Mouse (Mus musculus) myocyte (in vitro differentiated cells): Measurements from ENCODE around the gene Zfpm1. TPM values are rescaled to one million over a fixed set of nuclear protein-coding genes. Genes with fewer than 3 reads are reported as not detected.
A peak's percentile ranks its signal among the peaks of the same experiment; 100 is the strongest.

Source experiments
- H3K27me3 ChIP-seq: one replicate; pipeline ENCODE4 v1.6.1; 2011; ENCODE audit not compliant: control insufficient read depth, insufficient read depth, insufficient read length
- H3K36me3 ChIP-seq: one replicate; pipeline ENCODE4 v1.6.1; 2011; ENCODE audit not compliant: control insufficient read depth, insufficient read depth
- H3K4me2 ChIP-seq: one replicate; pipeline ENCODE4 v1.6.1; 2011; ENCODE audit warnings: low read depth, control low read depth
- H3K4me3 ChIP-seq: one replicate; pipeline ENCODE4 v1.5.1; 2011; ENCODE audit warnings: mild to moderate bottlenecking, control low read depth, moderate library complexity
- H3K79me2 ChIP-seq: one replicate; pipeline ENCODE4 v1.6.1; 2011; ENCODE audit not compliant: control insufficient read depth, insufficient read depth
- H3ac ChIP-seq: one replicate; pipeline ENCODE4 v1.6.1; 2011; ENCODE audit not compliant: control insufficient read depth, insufficient read length
- CEBPB ChIP-seq: IDR thresholded peaks from 2 replicates; pipeline ENCODE4 v1.6.1; 2011; ENCODE audit warnings: mild to moderate bottlenecking, moderate library complexity; ENCODE audit not compliant: poor library complexity, insufficient read depth, severe bottlenecking
- E2F4 ChIP-seq: IDR thresholded peaks from one replicate; pipeline ENCODE4 v1.6.1; 2011; ENCODE audit warnings: mild to moderate bottlenecking, control low read depth, moderate library complexity; ENCODE audit not compliant: insufficient read depth
- MAX ChIP-seq: IDR thresholded peaks from one replicate; pipeline ENCODE4 v1.6.1; 2011; ENCODE audit warnings: low read depth, mild to moderate bottlenecking, control low read depth
- MYOD1 ChIP-seq, 3 experiments: IDR thresholded peaks; one replicate each; pipeline ENCODE4 v1.6.1; 2011; ENCODE audit warnings: control low read depth in 2 of 3, low read depth in 2 of 3, mild to moderate bottlenecking in 2 of 3, moderate library complexity in 1 of 3; ENCODE audit not compliant: insufficient read length in 2 of 3, control insufficient read depth in 1 of 3
- MYOG ChIP-seq, 3 experiments: IDR thresholded peaks; one replicate each; pipeline ENCODE4 v1.6.1; 2011; ENCODE audit warnings: control low read depth in 2 of 3, low read depth in 2 of 3, mild to moderate bottlenecking in 2 of 3; ENCODE audit not compliant: insufficient read length in 2 of 3, control insufficient read depth in 1 of 3, insufficient read depth in 1 of 3
- POLR2A ChIP-seq: IDR thresholded peaks from one replicate; pipeline ENCODE4 v1.6.1; 2011; ENCODE audit warnings: low read depth, mild to moderate bottlenecking, control low read depth, moderate library complexity; ENCODE audit not compliant: insufficient read length
- POLR2AphosphoS2 ChIP-seq: IDR thresholded peaks from one replicate; pipeline ENCODE4 v1.6.1; 2011; ENCODE audit warnings: low read depth, control low read depth; ENCODE audit not compliant: insufficient read length
- REST ChIP-seq: IDR thresholded peaks from one replicate; pipeline ENCODE4 v1.6.1; 2011; ENCODE audit warnings: mild to moderate bottlenecking, control low read depth, moderate library complexity; ENCODE audit not compliant: insufficient read depth, insufficient read length
- SRF ChIP-seq: IDR thresholded peaks from one replicate; pipeline ENCODE4 v1.6.1; 2011; ENCODE audit warnings: low read depth; ENCODE audit not compliant: control insufficient read depth, insufficient read length
- TCF12 ChIP-seq: IDR thresholded peaks from one replicate; pipeline ENCODE4 v1.6.1; 2011; ENCODE audit warnings: mild to moderate bottlenecking, control low read depth; ENCODE audit not compliant: poor library complexity, insufficient read depth, severe bottlenecking
- TCF3 ChIP-seq: IDR thresholded peaks from one replicate; pipeline ENCODE4 v1.6.1; 2011; ENCODE audit warnings: low read depth, control low read depth; ENCODE audit not compliant: insufficient read length
- USF1 ChIP-seq: IDR thresholded peaks from one replicate; pipeline ENCODE4 v1.6.1; 2011; ENCODE audit warnings: low read depth, mild to moderate bottlenecking, control low read depth, moderate library complexity
- polyA plus RNA-seq: library from polyadenylated mRNA; unstranded; fragments of >200 nt; fragmentation: generic; extraction: Trizol; gene quantifications from one replicate; pipeline ENCODE4 v1.2.1, GENCODE M21; 2012; ENCODE audit warnings: missing spikeins

Zfpm1 gene
- polyA plus RNA-seq, 1 experiment = 22.6 TPM

- H3K27me3 ChIP-seq = no peaks in the 10 kb centered on the region
- no peak overlapping the region for H3K4me2 ChIP-seq
- no peak overlapping the region for H3K4me3 ChIP-seq
- TF ChIP-seq TCF3 (no peak), POLR2AphosphoS2 (no peak), CEBPB (no peak), MAX (no peak)
- H3K36me3 ChIP-seq = no peaks in the 10 kb centered on the region
- H3ac ChIP-seq = no peak overlapping the region
- H3K79me2 ChIP-seq = no peaks in the 10 kb centered on the region
Measured at GRCm38 (mm10) chr8:122340761-122341160, 58.8 kb downstream of the Zfpm1 start.

- H3K79me2 ChIP-seq = no peaks in the 10 kb centered on the region
- H3ac ChIP-seq = no peak overlapping the region
- H3K36me3 ChIP-seq = no peaks in the 10 kb centered on the region
- no peak for TF ChIP-seq TCF3
- TF ChIP-seq MYOD1 (IDR thresholded peaks at IDR 0.05; ENCODE audit: control insufficient read depth in 1 of 3, insufficient read length in 2 of 3, low read depth in 2 of 3) = no peak
- TF ChIP-seq MYOG (IDR thresholded peaks at IDR 0.05; ENCODE audit: control insufficient read depth in 1 of 3, insufficient read depth in 1 of 3, insufficient read length in 2 of 3, low read depth in 2 of 3) = no peak
- TF ChIP-seq REST = no peak
- no peak for TF ChIP-seq POLR2A
- no peak for TF ChIP-seq SRF
- TF ChIP-seq E2F4 = no peak
- no peak for TF ChIP-seq MAX
- TF ChIP-seq USF1 = no peak
- TF ChIP-seq CEBPB = no peak
- no peak for TF ChIP-seq POLR2AphosphoS2
- TF ChIP-seq TCF12 = no peak
- H3K27me3 ChIP-seq = no peaks in the 10 kb centered on the region
- H3K4me3 ChIP-seq = no peak overlapping the region
- H3K4me2 ChIP-seq = peak overlapping the region; percentile 97
Measured at GRCm38 (mm10) chr8:122341790-122342189, 59.8 kb downstream of the Zfpm1 start.

GRCm38 (mm10) chr8:122342362-122342761, 60.4 kb downstream of the Zfpm1 start:
- Histone ChIP-seq H3K27me3 (no peaks in the 10 kb centered on the region), H3K4me2 (peak overlapping the region; percentile 97), H3K4me3 (no peak overlapping the region)

GRCm38 (mm10) chr8:122342806-122343209, 60.9 kb downstream of the Zfpm1 start:
- no peak for TF ChIP-seq MAX
- peak; percentile 78 for TF ChIP-seq POLR2AphosphoS2
- TF ChIP-seq MYOD1 (IDR thresholded peaks at IDR 0.05; ENCODE audit: control insufficient read depth in 1 of 3, insufficient read length in 2 of 3, low read depth in 2 of 3) = peak; percentile 28 to 73 (median 47)
- TF ChIP-seq POLR2A = peak; percentile 52
- TF ChIP-seq SRF = no peak
- TF ChIP-seq REST = no peak
- Histone ChIP-seq H3K4me2 (peak overlapping the region; percentile 97), H3K36me3 (no peaks in the 10 kb centered on the region), H3ac (no peak overlapping the region), H3K27me3 (no peaks in the 10 kb centered on the region), H3K4me3 (peak overlapping the region; percentile 17), H3K79me2 (no peaks in the 10 kb centered on the region)

More at GRCm38 (mm10) chr8:122342362-122342761, 60.4 kb downstream of the Zfpm1 start:
- no peaks in the 10 kb centered on the region for H3K79me2 ChIP-seq
- H3ac ChIP-seq = no peak overlapping the region
- TF ChIP-seq MYOG (IDR thresholded peaks at IDR 0.05; ENCODE audit: control insufficient read depth in 1 of 3, insufficient read depth in 1 of 3, insufficient read length in 2 of 3, low read depth in 2 of 3) (peak in 1 of 3 experiments; percentile 70), MYOD1 (IDR thresholded peaks at IDR 0.05; ENCODE audit: control insufficient read depth in 1 of 3, insufficient read length in 2 of 3, low read depth in 2 of 3) (peak in 2 of 3 experiments; percentile 38 to 61), TCF12 (peak; percentile 43), REST (no peak)
- H3K36me3 ChIP-seq = no peaks in the 10 kb centered on the region

- H3ac ChIP-seq = no peak overlapping the region
- H3K27me3 ChIP-seq = no peaks in the 10 kb centered on the region
- H3K4me3 ChIP-seq = peak overlapping the region; percentile 17
- H3K4me2 ChIP-seq = peak overlapping the region; percentile 97
- no peaks in the 10 kb centered on the region for H3K36me3 ChIP-seq
- no peak for TF ChIP-seq POLR2A
- no peak for TF ChIP-seq REST
- no peak for TF ChIP-seq TCF3
- TF ChIP-seq MAX = no peak
- TF ChIP-seq USF1 = no peak
- H3K79me2 ChIP-seq = no peaks in the 10 kb centered on the region
Measured at GRCm38 (mm10) chr8:122343341-122343740, 61.4 kb downstream of the Zfpm1 start.
